Mouse (Mus musculus) forebrain, embryonic 15.5 days (tissue): ENCODE data around the gene Fap. TPM values are rescaled to one million over a fixed set of nuclear protein-coding genes. Genes with fewer than 3 reads are reported as not detected.

Experiments used
- ATAC-seq: fragments of 200-750 bp; cut with Nextera tagmentation; replicated peaks from 2 replicates; pipeline ENCODE4 v1.8.0; 2017; ENCODE audit warnings: mild to moderate bottlenecking, moderate TSS enrichment, moderate library complexity
- H3K27ac ChIP-seq: fragments of 300-500 bp; sonication (generic); replicated peaks from 2 replicates; pipeline ENCODE4 v1.5.1; 2015; ENCODE audit warnings: mild to moderate bottlenecking, inconsistent platforms
- H3K27me3 ChIP-seq: fragments of 300-500 bp; sonication (generic); 2 replicates; pipeline ENCODE4 v1.6.1; 2015; ENCODE audit warnings: inconsistent platforms
- H3K36me3 ChIP-seq: fragments of 300-500 bp; sonication (generic); 2 replicates; pipeline ENCODE4 v1.6.1; 2015; ENCODE audit warnings: mild to moderate bottlenecking, inconsistent platforms
- H3K4me1 ChIP-seq: fragments of 300-500 bp; sonication (generic); 2 replicates; pipeline ENCODE4 v1.6.1; 2015; ENCODE audit warnings: inconsistent platforms
- H3K4me2 ChIP-seq: fragments of 300-500 bp; sonication (generic); replicated peaks from 2 replicates; pipeline ENCODE4 v1.6.1; 2015; ENCODE audit warnings: mild to moderate bottlenecking, inconsistent platforms
- H3K4me3 ChIP-seq: fragments of 300-500 bp; sonication (generic); 2 replicates; pipeline ENCODE4 v1.5.1; 2015; ENCODE audit warnings: mild to moderate bottlenecking, inconsistent platforms
- H3K9ac ChIP-seq: fragments of 300-500 bp; sonication (generic); replicated peaks from 2 replicates; pipeline ENCODE4 v1.6.1; 2015; ENCODE audit warnings: mild to moderate bottlenecking, inconsistent platforms
- H3K9me3 ChIP-seq: fragments of 300-500 bp; sonication (generic); 2 replicates; pipeline ENCODE4 v1.6.1; 2016; ENCODE audit warnings: inconsistent platforms
- WGBS: fragments of 180-500 bp; shearing (Covaris S2); methylation state at CpG from one replicate; pipeline ENCODE4 v1.1.7; 2015; ENCODE audit warnings: mixed read lengths; 5-methylcytosine and 5-hydroxymethylcytosine counted together
- polyA plus RNA-seq: library from polyadenylated mRNA; unstranded; fragments of >200 nt; fragmentation: Nextera tagmentation; extraction: Ambion mirVana; gene quantifications from 2 replicates; pipeline ENCODE4 v1.2.1, GENCODE M21; 2015

Gene Fap
- polyA plus RNA-seq, 1 experiment from 2014 or later, result 0.84 TPM

GRCm38 (mm10) chr2:62454991-62455390, 118.9 kb downstream of the Fap start:
- peaks cover 11% of the 10 kb centered on the region for H3K4me1 ChIP-seq
- no peaks in the 10 kb centered on the region for H3K9me3 ChIP-seq
- WGBS, result 75% methylated on average over 11 of the region's 11 CpGs
- H3K4me2 ChIP-seq, result no peak overlapping the region
- H3K9ac ChIP-seq, result no peak overlapping the region
- H3K4me3 ChIP-seq, result no peak overlapping the region
- no peak overlapping the region for H3K27ac ChIP-seq
- H3K27me3 ChIP-seq, result no peaks in the 10 kb centered on the region
- no peaks in the 10 kb centered on the region for H3K36me3 ChIP-seq
- ATAC-seq, result no peak

GRCm38 (mm10) chr2:62454033-62454432, 119.8 kb downstream of the Fap start:
- WGBS, result 80% methylated on average over 6 of the region's 6 CpGs

More at GRCm38 (mm10) chr2:62454033-62454432, 119.8 kb downstream of the Fap start:
- H3K4me3 ChIP-seq, result no peak overlapping the region
- no peaks in the 10 kb centered on the region for H3K27me3 ChIP-seq
- no peak overlapping the region for H3K27ac ChIP-seq
- H3K4me2 ChIP-seq, result no peak overlapping the region
- no peak for ATAC-seq
- H3K36me3 ChIP-seq, result no peaks in the 10 kb centered on the region
- peaks cover 6% of the 10 kb centered on the region; the same call in 1 of the 2 replicates for H3K4me1 ChIP-seq
- no peaks in the 10 kb centered on the region for H3K9me3 ChIP-seq
- no peak overlapping the region for H3K9ac ChIP-seq

Other genes starting within 250 kb of the Fap start
- 1.5 and 1.6 TPM in 2 replicates for gene Dpp4, start 161.8 kb downstream of the Fap start, polyA plus RNA-seq
- 3.5 and 3.8 TPM in 2 replicates for gene Gcg, start 90.4 kb downstream of the Fap start, polyA plus RNA-seq
- 0.77 and 1.1 TPM in 2 replicates for gene Ifih1, start 72.2 kb upstream of the Fap start, polyA plus RNA-seq
- 9.4 and 10.2 TPM in 2 replicates for gene Gca, start 90.2 kb upstream of the Fap start, polyA plus RNA-seq